Mouse (Mus musculus): Measurements from ENCODE around the gene Cpt1c. TPM values are rescaled to one million over a fixed set of nuclear protein-coding genes. Genes with fewer than 3 reads are reported as not detected.

The Cpt1c gene
- polyA plus RNA-seq, 1 experiment, result 5.5 TPM

- no peaks in the 10 kb centered on the region for H3K36me3 ChIP-seq (ENCODE audit: control insufficient read depth, insufficient read depth)
Observed at GRCm38 (mm10) chr7:44960512-44960910, 14.1 kb downstream of the Cpt1c start.

GRCm38 (mm10) chr7:44959874-44960511 is 14.7 kb downstream of the Cpt1c start:
- Histone ChIP-seq H3K36me3 (ENCODE audit: control insufficient read depth, insufficient read depth) (no peaks in the 10 kb centered on the region), H3K79me3 (ENCODE audit: low read depth) (no peaks in the 10 kb centered on the region), H3K27me3 (ENCODE audit: control insufficient read depth, insufficient read depth, insufficient read length) (no peaks in the 10 kb centered on the region), H3K79me2 (ENCODE audit: control insufficient read depth, insufficient read depth) (no peaks in the 10 kb centered on the region), H3ac (ENCODE audit: control insufficient read depth, insufficient read length, low read depth) (no peak overlapping the region), H3K4me3 (ENCODE audit: insufficient read depth, poor library complexity, severe bottlenecking) (no peak overlapping the region)
- no peak for TF ChIP-seq MYOD1 (IDR thresholded peaks at IDR 0.05; ENCODE audit: control insufficient read depth, insufficient read length, low read depth)
- no peak for TF ChIP-seq FOSL1 (IDR thresholded peaks at IDR 0.05; ENCODE audit: insufficient read depth, low read length, poor library complexity, severe bottlenecking)
- no peak for TF ChIP-seq CEBPB (IDR thresholded peaks at IDR 0.05; ENCODE audit: low read depth)
- TF ChIP-seq MAX (IDR thresholded peaks at IDR 0.05), result no peak
- TF ChIP-seq USF1 (IDR thresholded peaks at IDR 0.05; ENCODE audit: low read depth), result no peak
- no peak for TF ChIP-seq MYOG (IDR thresholded peaks at IDR 0.05; ENCODE audit: control insufficient read depth, extremely low read depth, insufficient read length)
- no peak for TF ChIP-seq CTCF (IDR thresholded peaks at IDR 0.05; ENCODE audit: control insufficient read depth, insufficient read depth, insufficient read length)

More at GRCm38 (mm10) chr7:44960512-44960910, 14.1 kb downstream of the Cpt1c start:
- Histone ChIP-seq H3K27me3 (ENCODE audit: control insufficient read depth, insufficient read depth, insufficient read length) (no peaks in the 10 kb centered on the region), H3K4me3 (ENCODE audit: insufficient read depth, poor library complexity, severe bottlenecking) (no peak overlapping the region), H3K79me2 (ENCODE audit: control insufficient read depth, insufficient read depth) (no peaks in the 10 kb centered on the region), H3ac (ENCODE audit: control insufficient read depth, insufficient read length, low read depth) (no peak overlapping the region), H3K79me3 (ENCODE audit: low read depth) (no peaks in the 10 kb centered on the region)
- TF ChIP-seq CTCF (IDR thresholded peaks at IDR 0.05; ENCODE audit: control insufficient read depth, insufficient read depth, insufficient read length), result no peak
- no peak for TF ChIP-seq FOSL1 (IDR thresholded peaks at IDR 0.05; ENCODE audit: insufficient read depth, low read length, poor library complexity, severe bottlenecking)
- TF ChIP-seq USF1 (IDR thresholded peaks at IDR 0.05; ENCODE audit: low read depth), result no peak
- no peak for TF ChIP-seq MYOD1 (IDR thresholded peaks at IDR 0.05; ENCODE audit: control insufficient read depth, insufficient read length, low read depth)
- TF ChIP-seq MAX (IDR thresholded peaks at IDR 0.05), result no peak
- TF ChIP-seq MYOG (IDR thresholded peaks at IDR 0.05; ENCODE audit: control insufficient read depth, extremely low read depth, insufficient read length), result no peak
- no peak for TF ChIP-seq CEBPB (IDR thresholded peaks at IDR 0.05; ENCODE audit: low read depth)

GRCm38 (mm10) chr7:44959281-44959680 is 15.4 kb downstream of the Cpt1c start:
- Histone ChIP-seq H3ac (ENCODE audit: control insufficient read depth, insufficient read length, low read depth) (no peak overlapping the region), H3K4me3 (ENCODE audit: insufficient read depth, poor library complexity, severe bottlenecking) (no peak overlapping the region), H3K27me3 (ENCODE audit: control insufficient read depth, insufficient read depth, insufficient read length) (no peaks in the 10 kb centered on the region), H3K79me2 (ENCODE audit: control insufficient read depth, insufficient read depth) (no peaks in the 10 kb centered on the region), H3K79me3 (ENCODE audit: low read depth) (no peaks in the 10 kb centered on the region), H3K36me3 (ENCODE audit: control insufficient read depth, insufficient read depth) (no peaks in the 10 kb centered on the region)
- TF ChIP-seq USF1 (IDR thresholded peaks at IDR 0.05; ENCODE audit: low read depth), result no peak
- TF ChIP-seq MYOD1 (IDR thresholded peaks at IDR 0.05; ENCODE audit: control insufficient read depth, insufficient read length, low read depth), result no peak
- no peak for TF ChIP-seq MYOG (IDR thresholded peaks at IDR 0.05; ENCODE audit: control insufficient read depth, extremely low read depth, insufficient read length)
- no peak for TF ChIP-seq MAX (IDR thresholded peaks at IDR 0.05)
- no peak for TF ChIP-seq CEBPB (IDR thresholded peaks at IDR 0.05; ENCODE audit: low read depth)
- no peak for TF ChIP-seq FOSL1 (IDR thresholded peaks at IDR 0.05; ENCODE audit: insufficient read depth, low read length, poor library complexity, severe bottlenecking)
- TF ChIP-seq CTCF (IDR thresholded peaks at IDR 0.05; ENCODE audit: control insufficient read depth, insufficient read depth, insufficient read length), result no peak

- no peaks in the 10 kb centered on the region for H3K79me3 ChIP-seq (ENCODE audit: low read depth)
- H3K36me3 ChIP-seq (ENCODE audit: control insufficient read depth, insufficient read depth), result no peaks in the 10 kb centered on the region
- TF ChIP-seq MYOG (IDR thresholded peaks at IDR 0.05; ENCODE audit: control insufficient read depth, extremely low read depth, insufficient read length), result no peak
- TF ChIP-seq FOSL1 (IDR thresholded peaks at IDR 0.05; ENCODE audit: insufficient read depth, low read length, poor library complexity, severe bottlenecking), result no peak
- TF ChIP-seq MYOD1 (IDR thresholded peaks at IDR 0.05; ENCODE audit: control insufficient read depth, insufficient read length, low read depth), result no peak
- peak; percentile 36 for TF ChIP-seq CTCF (IDR thresholded peaks at IDR 0.05; ENCODE audit: control insufficient read depth, insufficient read depth, insufficient read length)
- peak; percentile 78 for TF ChIP-seq MAX (IDR thresholded peaks at IDR 0.05)
- TF ChIP-seq USF1 (IDR thresholded peaks at IDR 0.05; ENCODE audit: low read depth), result no peak
- TF ChIP-seq CEBPB (IDR thresholded peaks at IDR 0.05; ENCODE audit: low read depth), result no peak
- no peaks in the 10 kb centered on the region for H3K79me2 ChIP-seq (ENCODE audit: control insufficient read depth, insufficient read depth)
- no peak overlapping the region for H3ac ChIP-seq (ENCODE audit: control insufficient read depth, insufficient read length, low read depth)
- H3K27me3 ChIP-seq (ENCODE audit: control insufficient read depth, insufficient read depth, insufficient read length), result no peaks in the 10 kb centered on the region
- no peak overlapping the region for H3K4me3 ChIP-seq (ENCODE audit: insufficient read depth, poor library complexity, severe bottlenecking)
Observed at GRCm38 (mm10) chr7:44958208-44958607, 16.4 kb downstream of the Cpt1c start.

GRCm38 (mm10) chr7:44957183-44957835 is 17.3 kb downstream of the Cpt1c start:
- no peak overlapping the region for H3ac ChIP-seq (ENCODE audit: control insufficient read depth, insufficient read length, low read depth)
- no peaks in the 10 kb centered on the region for H3K36me3 ChIP-seq (ENCODE audit: control insufficient read depth, insufficient read depth)
- no peak overlapping the region for H3K4me3 ChIP-seq (ENCODE audit: insufficient read depth, poor library complexity, severe bottlenecking)
- TF ChIP-seq CEBPB (IDR thresholded peaks at IDR 0.05; ENCODE audit: low read depth) (no peak), FOSL1 (IDR thresholded peaks at IDR 0.05; ENCODE audit: insufficient read depth, low read length, poor library complexity, severe bottlenecking) (no peak), MAX (IDR thresholded peaks at IDR 0.05) (no peak), MYOG (IDR thresholded peaks at IDR 0.05; ENCODE audit: control insufficient read depth, extremely low read depth, insufficient read length) (no peak), USF1 (IDR thresholded peaks at IDR 0.05; ENCODE audit: low read depth) (no peak), MYOD1 (IDR thresholded peaks at IDR 0.05; ENCODE audit: control insufficient read depth, insufficient read length, low read depth) (no peak), CTCF (IDR thresholded peaks at IDR 0.05; ENCODE audit: control insufficient read depth, insufficient read depth, insufficient read length) (no peak)
- H3K79me3 ChIP-seq (ENCODE audit: low read depth), result no peaks in the 10 kb centered on the region
- no peaks in the 10 kb centered on the region for H3K27me3 ChIP-seq (ENCODE audit: control insufficient read depth, insufficient read depth, insufficient read length)
- no peaks in the 10 kb centered on the region for H3K79me2 ChIP-seq (ENCODE audit: control insufficient read depth, insufficient read depth)

Data from C2C12 (cell line).